Mouse (Mus musculus): ENCODE data around the gene Polr2b. TPM values are rescaled to one million over a fixed set of nuclear protein-coding genes. Genes with fewer than 3 reads are reported as not detected.

Gene Polr2b
- polyA plus RNA-seq (2012; rRNA removed) (15.0 and 25.7 TPM in 2 replicates), polyA plus RNA-seq (2014; fragmentation: Nextera tagmentation; extraction: Ambion mirVana) (33.6 and 34.8 TPM in 2 replicates)

DNA sequence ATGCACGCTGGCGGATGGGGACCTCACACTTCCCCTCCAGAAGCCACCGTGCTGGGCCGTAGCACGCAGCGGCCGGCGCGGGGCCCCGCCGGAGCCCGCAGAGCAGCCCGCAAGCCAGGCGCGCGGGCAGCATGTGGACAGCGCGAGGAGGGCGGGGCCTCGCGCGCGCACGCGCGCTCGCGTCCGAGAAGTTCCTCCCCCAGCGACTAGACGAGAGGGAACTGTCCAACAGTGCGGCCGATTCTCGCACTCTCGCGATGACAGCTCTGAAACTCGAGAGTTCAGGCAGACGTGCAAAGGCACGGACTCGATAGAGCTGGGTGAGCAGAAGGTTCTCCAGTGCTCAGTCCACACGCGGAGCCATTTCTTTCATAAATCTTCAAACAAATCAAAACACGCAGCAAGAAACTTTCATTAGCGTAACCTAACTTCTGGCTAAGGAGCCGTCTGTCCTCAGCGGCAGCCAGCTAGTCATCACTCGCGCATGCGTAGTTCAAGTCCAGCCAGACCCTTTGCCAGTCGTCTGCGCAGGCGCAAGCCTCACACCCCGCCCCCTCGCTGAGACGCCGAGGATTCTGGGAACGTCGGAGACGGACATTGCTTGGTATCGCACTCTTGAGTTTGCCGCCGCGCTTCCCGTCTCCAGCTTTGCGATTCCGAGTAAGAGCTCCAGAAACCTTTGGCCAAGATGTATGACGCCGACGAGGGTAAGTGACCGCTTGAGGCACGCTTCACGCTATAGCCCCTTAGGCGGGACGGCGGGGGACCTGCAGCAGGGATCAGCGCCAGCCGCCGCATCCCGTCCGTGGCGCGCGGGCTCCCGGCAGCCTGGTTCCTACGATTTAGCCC, at the start of gene Polr2b, which contains the start of gene Noa1:
Polr2b (plus strand) TSS at position 224 of the 849 bp plus-strand sequence.
Noa1 (minus strand) TSS at position 161 of the 849 bp plus-strand sequence.
- Histone ChIP-seq H3K36me3 (replicated peaks; ENCODE audit: control insufficient read depth, insufficient read depth, low read depth) (peaks cover 29% of the 10 kb centered on the region), H3K9ac (replicated peaks) (peak within 1 kb of the TSS; percentile 83), H3K4me1 (replicated peaks; ENCODE audit: control insufficient read depth in 2 of 2, insufficient read depth in 2 of 2, low read length in 1 of 2) (peaks cover 11 to 17% of the 10 kb centered on the region in 2 experiments), H3K27me3 (ENCODE audit: control insufficient read depth, insufficient read depth, low read length) (no peaks in the 10 kb centered on the region), H3K4me2 (ENCODE audit: low read depth) (peak within 1 kb of the TSS; percentile 99), H3K27ac (peak within 1 kb of the TSS; percentile 82), H3K9me3 (ENCODE audit: control insufficient read depth, low read length) (no peaks in the 10 kb centered on the region), H3K4me3 (ENCODE audit: insufficient read depth in 1 of 2, low read depth in 2 of 2, low read length in 2 of 2) (peak within 1 kb of the TSS; percentile 96 to 99)
- ATAC-seq (ENCODE audit: insufficient read depth) = peak; percentile 90
- TF ChIP-seq CTCF (IDR thresholded peaks at IDR 0.05; ENCODE audit: low read depth) (peak; percentile 26), EP300 (IDR thresholded peaks at IDR 0.05; ENCODE audit: low read depth) (no peak; the same call in 1 of the 2 replicates)
- WGBS (ENCODE audit: insufficient replicate concordance) = under 1% methylated on average over 85 of the region's 85 CpGs
- peak; percentile 95 to 97 (median 95) for DNase-seq (ENCODE audit: low read depth in 3 of 3, low spot score in 3 of 3)

DNA sequence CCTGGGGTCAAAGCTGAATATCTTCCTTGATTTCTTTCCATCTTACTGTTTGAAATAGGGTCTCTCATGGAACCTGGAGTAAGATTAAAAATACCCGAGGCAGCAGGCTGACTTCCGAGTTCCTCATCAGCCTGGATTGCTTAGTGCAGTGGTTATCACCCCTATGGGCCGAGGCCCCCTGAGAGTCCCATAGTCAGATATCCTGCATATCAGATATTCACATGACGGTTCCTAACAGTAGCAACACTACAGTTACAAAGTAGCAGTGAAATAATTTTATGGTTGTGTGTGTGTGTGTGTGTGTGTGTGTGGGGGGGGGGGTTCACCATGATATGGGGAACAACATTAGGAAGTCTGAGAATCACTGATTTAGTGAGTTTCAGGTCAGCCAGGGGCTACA, 48.8 kb upstream of the Polr2b start:
- TF ChIP-seq CTCF (IDR thresholded peaks at IDR 0.05; ENCODE audit: low read depth) (no peak), EP300 (IDR thresholded peaks at IDR 0.05; ENCODE audit: low read depth) (no peak)
- 33% methylated on average over 4 of the region's 4 CpGs for WGBS (ENCODE audit: insufficient replicate concordance)

DNA sequence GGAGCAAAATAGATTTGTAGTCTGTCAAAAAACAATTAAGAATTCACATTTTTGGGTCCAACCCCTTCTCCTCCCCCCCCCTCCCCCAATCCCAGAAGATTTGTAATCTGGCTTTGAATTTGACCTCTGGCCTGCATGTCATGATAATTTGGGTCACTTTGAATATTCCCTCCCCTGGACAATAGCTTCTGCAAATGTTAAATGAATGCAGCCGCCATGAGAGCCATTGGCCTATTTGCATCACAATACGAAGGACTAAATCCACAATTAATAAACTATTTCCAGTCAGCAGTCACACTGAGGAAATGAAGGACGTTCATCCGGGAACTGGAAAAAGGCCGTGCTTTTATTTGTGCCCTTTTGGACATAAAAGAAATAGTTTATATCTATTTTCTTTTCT, 47.8 kb upstream of the Polr2b start:
- H3K4me3 ChIP-seq (ENCODE audit: insufficient read depth in 1 of 2, low read depth in 2 of 2, low read length in 2 of 2) = no peak overlapping the region
- peaks cover 0 to 8% of the 10 kb centered on the region in 2 experiments; a peak in 3 of 4 replicates for H3K4me1 ChIP-seq (replicated peaks; ENCODE audit: control insufficient read depth in 2 of 2, insufficient read depth in 2 of 2, low read length in 1 of 2)
- ATAC-seq (ENCODE audit: insufficient read depth) = no peak

More for the DNA sequence above, 48.8 kb upstream of the Polr2b start:
- Histone ChIP-seq H3K4me2 (ENCODE audit: low read depth) (no peak overlapping the region), H3K27me3 (ENCODE audit: control insufficient read depth, insufficient read depth, low read length) (no peaks in the 10 kb centered on the region), H3K27ac (no peak overlapping the region), H3K36me3 (replicated peaks; ENCODE audit: control insufficient read depth, insufficient read depth, low read depth) (no peaks in the 10 kb centered on the region), H3K4me1 (replicated peaks; ENCODE audit: control insufficient read depth in 2 of 2, insufficient read depth in 2 of 2, low read length in 1 of 2) (peaks cover 0 to 6% of the 10 kb centered on the region in 2 experiments; a peak in 3 of 4 replicates), H3K9ac (replicated peaks) (no peak overlapping the region), H3K9me3 (ENCODE audit: control insufficient read depth, low read length) (no peaks in the 10 kb centered on the region), H3K4me3 (ENCODE audit: insufficient read depth in 1 of 2, low read depth in 2 of 2, low read length in 2 of 2) (no peak overlapping the region)
- no peak for DNase-seq (ENCODE audit: low read depth in 3 of 3, low spot score in 3 of 3)
- no peak for ATAC-seq (ENCODE audit: insufficient read depth)

DNA sequence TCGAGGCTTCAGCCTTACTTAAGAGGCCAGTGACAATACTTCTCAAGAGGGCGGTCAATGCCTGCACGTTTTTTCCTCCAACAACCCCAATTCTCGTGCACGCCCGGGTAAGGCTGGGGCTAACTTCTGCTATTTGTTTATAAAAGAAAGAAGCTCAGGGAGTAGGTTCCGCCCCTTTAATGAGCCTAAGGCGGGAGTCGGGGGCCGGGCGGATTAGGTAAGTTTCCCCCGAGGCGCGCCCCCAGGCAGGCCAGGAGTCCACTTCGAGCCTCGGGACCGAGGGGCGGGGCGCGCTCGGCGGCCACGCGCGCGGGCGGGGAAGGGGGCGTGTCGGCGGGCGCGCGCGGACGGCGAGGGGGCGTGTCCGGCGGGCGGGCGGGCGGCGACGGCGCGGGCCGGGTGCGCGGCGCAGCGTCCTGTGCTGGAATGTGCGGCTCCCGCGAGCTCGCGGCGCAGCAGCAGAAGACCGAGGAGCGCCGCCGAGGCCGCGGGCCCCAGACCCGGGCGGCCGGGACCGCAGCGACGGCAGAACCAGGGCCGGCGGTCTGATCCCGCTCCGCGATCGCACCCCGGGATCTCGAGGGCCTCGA, 44.8 kb upstream of the Polr2b start, which contains the start of gene Rest:
Rest (plus strand) TSS at position 411 of the 590 bp plus-strand sequence.
- TF ChIP-seq EP300 (IDR thresholded peaks at IDR 0.05; ENCODE audit: low read depth) = no peak
- TF ChIP-seq CTCF (IDR thresholded peaks at IDR 0.05; ENCODE audit: low read depth) = no peak
- Histone ChIP-seq H3K4me3 (ENCODE audit: insufficient read depth in 1 of 2, low read depth in 2 of 2, low read length in 2 of 2) (peak within 1 kb of the TSS; percentile 80 to 85), H3K27ac (peak within 1 kb of the TSS; percentile 55), H3K9ac (replicated peaks) (peak within 1 kb of the TSS; percentile 71), H3K9me3 (ENCODE audit: control insufficient read depth, low read length) (no peaks in the 10 kb centered on the region), H3K4me2 (ENCODE audit: low read depth) (peak within 1 kb of the TSS; percentile 81), H3K27me3 (ENCODE audit: control insufficient read depth, insufficient read depth, low read length) (no peaks in the 10 kb centered on the region), H3K36me3 (replicated peaks; ENCODE audit: control insufficient read depth, insufficient read depth, low read depth) (no peaks in the 10 kb centered on the region), H3K4me1 (replicated peaks; ENCODE audit: control insufficient read depth in 2 of 2, insufficient read depth in 2 of 2, low read length in 1 of 2) (peaks cover 0 to 8% of the 10 kb centered on the region in 2 experiments; a peak in 3 of 4 replicates)
- under 1% methylated on average over 53 of the region's 78 CpGs for WGBS (ENCODE audit: insufficient replicate concordance)
- ATAC-seq (ENCODE audit: insufficient read depth) (peak; percentile 83), DNase-seq (ENCODE audit: low read depth in 3 of 3, low spot score in 3 of 3) (peak; percentile 49 to 55 (median 50))

More for the DNA sequence above, 47.8 kb upstream of the Polr2b start:
- Histone ChIP-seq H3K27ac (no peak overlapping the region), H3K9ac (replicated peaks) (no peak overlapping the region), H3K27me3 (ENCODE audit: control insufficient read depth, insufficient read depth, low read length) (no peaks in the 10 kb centered on the region), H3K4me2 (ENCODE audit: low read depth) (no peak overlapping the region), H3K36me3 (replicated peaks; ENCODE audit: control insufficient read depth, insufficient read depth, low read depth) (no peaks in the 10 kb centered on the region), H3K9me3 (ENCODE audit: control insufficient read depth, low read length) (no peaks in the 10 kb centered on the region)
- whole genome bisulfite sequencing (ENCODE audit: insufficient replicate concordance) = 76% methylated on average over 5 of the region's 5 CpGs
- no peak for DNase-seq (ENCODE audit: low read depth in 3 of 3, low spot score in 3 of 3)
- no peak for TF ChIP-seq EP300 (IDR thresholded peaks at IDR 0.05; ENCODE audit: low read depth)
- no peak for TF ChIP-seq CTCF (IDR thresholded peaks at IDR 0.05; ENCODE audit: low read depth)
